Mouse (Mus musculus) lung, adult 2 months (tissue): ENCODE data around the gene Gm3411.
"Not testable (repeated sequence)": the region's sequence is repeated elsewhere in the genome, so short reads cannot be mapped to it uniquely, and the experiment has no call there.

ENCODE experiments used
- CTCF ChIP-seq: fragments of 200-500 bp; IDR thresholded peaks from 2 replicates; pipeline ENCODE4 v1.5.1; 2011; ENCODE audit warnings: mild to moderate bottlenecking, low read length, control low read depth; ENCODE audit not compliant: insufficient read depth
- POLR2A ChIP-seq: fragments of 200-500 bp; IDR thresholded peaks from 2 replicates; pipeline ENCODE4 v1.6.1; 2011; ENCODE audit warnings: low read depth, mild to moderate bottlenecking, control low read depth, low read length, borderline replicate concordance; ENCODE audit errors: extremely low read depth

DNA sequence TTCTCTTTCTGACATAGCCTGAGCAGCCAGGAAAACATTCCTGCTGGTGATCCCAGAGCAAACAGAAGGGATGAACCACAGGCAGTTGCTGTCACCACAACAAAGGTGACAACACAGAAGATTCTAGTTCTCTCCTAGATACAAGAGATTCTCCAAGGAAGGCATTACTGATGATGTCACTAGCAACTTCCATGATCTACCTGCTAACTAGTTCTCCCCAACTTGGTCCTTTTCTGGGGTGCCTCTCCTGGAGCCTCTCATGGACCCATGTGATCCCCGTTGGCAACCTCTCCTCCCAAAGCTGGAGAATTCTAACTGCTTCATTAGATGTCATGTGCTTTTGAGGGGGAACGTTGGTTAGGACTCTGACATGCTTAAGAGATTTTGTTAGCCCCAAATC, 17.7 kb upstream of the Gm3411 start, which contains the start of gene Gm21103:
- not testable (repeated sequence) for TF ChIP-seq CTCF, POLR2A
